Mouse (Mus musculus) midbrain, embryonic 16.5 days (tissue): Measurements from ENCODE around the gene Rasgrf2. TPM values are rescaled to one million over a fixed set of nuclear protein-coding genes. Genes with fewer than 3 reads are reported as not detected.

Experiments
- ATAC-seq: fragments of 200-750 bp; cut with Nextera tagmentation; 2 replicates; pipeline ENCODE4 v1.8.0; 2017; ENCODE audit warnings: moderate TSS enrichment
- H3K27ac ChIP-seq: fragments of 300-500 bp; sonication (generic); 2 replicates; pipeline ENCODE4 v1.5.1; 2014; ENCODE audit warnings: mild to moderate bottlenecking, low read length, mixed read lengths
- H3K27me3 ChIP-seq: fragments of 300-500 bp; sonication (generic); 2 replicates; pipeline ENCODE4 v1.6.1; 2014; ENCODE audit warnings: low read depth, low read length, mixed read lengths; ENCODE audit not compliant: control insufficient read depth, insufficient read depth
- H3K36me3 ChIP-seq: fragments of 300-500 bp; sonication (generic); 2 replicates; pipeline ENCODE4 v1.6.1; 2014; ENCODE audit warnings: mild to moderate bottlenecking, low read length, moderate library complexity, mixed read lengths; ENCODE audit not compliant: control insufficient read depth, insufficient read depth
- H3K4me1 ChIP-seq: fragments of 300-500 bp; sonication (generic); 2 replicates; pipeline ENCODE4 v1.6.1; 2014; ENCODE audit warnings: mild to moderate bottlenecking, low read length, mixed read lengths; ENCODE audit not compliant: control insufficient read depth, insufficient read depth
- H3K4me2 ChIP-seq: fragments of 300-500 bp; sonication (generic); 2 replicates; pipeline ENCODE4 v1.6.1; 2014; ENCODE audit warnings: mild to moderate bottlenecking, low read length, mixed read lengths
- H3K4me3 ChIP-seq: fragments of 300-500 bp; sonication (generic); 2 replicates; pipeline ENCODE4 v1.5.1; 2014; ENCODE audit warnings: low read depth, mild to moderate bottlenecking, low read length, moderate library complexity, mixed read lengths
- H3K9ac ChIP-seq: fragments of 300-500 bp; sonication (generic); 2 replicates; pipeline ENCODE4 v1.6.1; 2014; ENCODE audit warnings: low read depth, low read length, mixed read lengths
- H3K9me3 ChIP-seq: fragments of 300-500 bp; sonication (generic); replicated peaks from 2 replicates; pipeline ENCODE4 v1.6.1; 2014; ENCODE audit warnings: mild to moderate bottlenecking, low read length, mixed read lengths; ENCODE audit not compliant: control insufficient read depth, poor library complexity, severe bottlenecking
- WGBS: fragments of 180-500 bp; shearing (Covaris S2); extraction: QIAGEN DNeasy Blood & Tissue Kit; methylation state at CpG from one replicate; pipeline ENCODE4 v1.1.7; 2014; 5-methylcytosine and 5-hydroxymethylcytosine counted together
- polyA plus RNA-seq: library from polyadenylated mRNA; unstranded; fragments of >200 nt; fragmentation: Nextera tagmentation; extraction: Ambion mirVana; gene quantifications from 2 replicates; pipeline ENCODE4 v1.2.1, GENCODE M21; 2015

The Rasgrf2 gene
- polyA plus RNA-seq, 1 experiment from 2014 or later: 14.6 TPM

- Histone ChIP-seq H3K4me1 (no peaks in the 10 kb centered on the region), H3K9ac (no peak overlapping the region), H3K4me3 (no peak overlapping the region), H3K4me2 (no peak overlapping the region), H3K27ac (no peak overlapping the region), H3K9me3 (no peaks in the 10 kb centered on the region), H3K36me3 (no peaks in the 10 kb centered on the region), H3K27me3 (no peaks in the 10 kb centered on the region)
- 80% methylated on average over 7 of the region's 7 CpGs for WGBS
- ATAC-seq: no peak
Measured at GRCm38 (mm10) chr13:91873734-91874329, 257.6 kb downstream of the Rasgrf2 start.

- no peak overlapping the region for H3K9ac ChIP-seq
- H3K36me3 ChIP-seq: no peaks in the 10 kb centered on the region
- peak overlapping the region; percentile 38; the same call in 1 of the 2 replicates for H3K27ac ChIP-seq
- 96% methylated on average over 1 of the region's 1 CpGs for WGBS
- H3K4me3 ChIP-seq: no peak overlapping the region
- no peaks in the 10 kb centered on the region for H3K27me3 ChIP-seq
- no peaks in the 10 kb centered on the region for H3K4me1 ChIP-seq
- peak; percentile 64; the same call in 1 of the 2 replicates for ATAC-seq
- H3K4me2 ChIP-seq: no peak overlapping the region
- H3K9me3 ChIP-seq: peaks cover 2% of the 10 kb centered on the region; the same call in 1 of the 2 replicates
Measured at GRCm38 (mm10) chr13:91868577-91868976, 262.9 kb downstream of the Rasgrf2 start.

- 83% methylated on average over 7 of the region's 7 CpGs for WGBS
- Histone ChIP-seq H3K4me3 (no peak overlapping the region), H3K4me1 (no peaks in the 10 kb centered on the region), H3K9me3 (no peaks in the 10 kb centered on the region), H3K9ac (no peak overlapping the region), H3K4me2 (no peak overlapping the region), H3K27me3 (no peaks in the 10 kb centered on the region), H3K27ac (no peak overlapping the region), H3K36me3 (no peaks in the 10 kb centered on the region)
- ATAC-seq: no peak
Measured at GRCm38 (mm10) chr13:91858835-91859234, 272.6 kb downstream of the Rasgrf2 start.

- Histone ChIP-seq H3K36me3 (no peaks in the 10 kb centered on the region), H3K4me1 (no peaks in the 10 kb centered on the region), H3K4me2 (no peak overlapping the region), H3K27me3 (no peaks in the 10 kb centered on the region), H3K9ac (no peak overlapping the region), H3K9me3 (no peaks in the 10 kb centered on the region), H3K4me3 (no peak overlapping the region), H3K27ac (no peak overlapping the region)
- WGBS: 79% methylated on average over 8 of the region's 8 CpGs
- ATAC-seq: no peak
Measured at GRCm38 (mm10) chr13:91857427-91857826, 274.0 kb downstream of the Rasgrf2 start.

GRCm38 (mm10) chr13:91854412-91854811 is 277.0 kb downstream of the Rasgrf2 start:
- WGBS: 79% methylated on average over 3 of the region's 3 CpGs

More at GRCm38 (mm10) chr13:91854412-91854811, 277.0 kb downstream of the Rasgrf2 start:
- Histone ChIP-seq H3K9ac (no peak overlapping the region), H3K4me2 (no peak overlapping the region), H3K4me3 (no peak overlapping the region), H3K27me3 (no peaks in the 10 kb centered on the region), H3K27ac (no peak overlapping the region), H3K4me1 (no peaks in the 10 kb centered on the region), H3K36me3 (no peaks in the 10 kb centered on the region), H3K9me3 (no peaks in the 10 kb centered on the region)
- ATAC-seq: no peak

Other genes starting within 250 kb of the Rasgrf2 start
- 0.75 and 0.87 TPM in 2 replicates for gene Gm20379, start 174.3 kb upstream of the Rasgrf2 start, polyA plus RNA-seq
- 3.2 and 3.3 TPM in 2 replicates for gene Dhfr, start 223.1 kb upstream of the Rasgrf2 start, polyA plus RNA-seq
- 21.8 and 25.0 TPM in 2 replicates for gene Msh3, start 223.3 kb upstream of the Rasgrf2 start, polyA plus RNA-seq